In the genomic region with DNA sequence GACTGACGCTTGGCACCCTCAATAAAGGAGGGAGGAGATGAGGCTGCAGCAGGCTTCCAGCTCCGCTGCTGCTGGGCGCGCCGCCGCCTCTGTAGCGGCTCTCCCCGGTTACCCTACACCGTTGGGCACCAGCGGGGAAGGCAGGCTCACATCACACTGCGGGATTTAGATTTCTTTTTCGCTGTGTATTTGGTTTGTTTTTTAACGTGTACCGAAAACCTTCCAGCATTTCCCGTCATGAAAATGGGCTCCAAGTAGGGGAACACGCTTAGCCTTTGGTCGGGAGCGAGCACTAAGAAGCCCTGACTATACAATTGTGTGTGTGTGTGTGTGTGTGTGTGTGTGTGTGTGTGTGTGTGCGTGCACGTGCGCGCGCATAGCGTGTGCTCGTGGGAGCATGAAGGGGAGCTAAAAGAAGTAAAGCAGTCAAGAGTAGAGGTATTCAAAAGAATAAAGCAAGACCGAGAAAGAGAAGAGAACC, we compare ENCODE assay signal across 7 mouse cellular contexts. TPM values are rescaled to one million over a fixed set of nuclear protein-coding genes. Genes with fewer than 3 reads are reported as not detected.
DNase-seq lines count a peak whose midpoint lies in the region; ATAC-seq lines count a peak whose summit lies in the region.

No protein-coding gene starts in this region.

- H3K27me3 ChIP-seq in forebrain, embryonic 16.5 days (replicated peaks; ENCODE audit: control insufficient read depth, insufficient read depth, low read length): no peaks in the 10 kb centered on the region
- peaks cover 40% of the 10 kb centered on the region for H3K27me3 ChIP-seq in liver, embryonic 15.5 days
- peaks cover 19% of the 10 kb centered on the region for H3K27me3 ChIP-seq in stomach, embryonic 15.5 days (replicated peaks)

- peaks cover 14% of the 10 kb centered on the region for H3K36me3 ChIP-seq in forebrain, embryonic 16.5 days (ENCODE audit: control insufficient read depth, insufficient read depth)
- no peaks in the 10 kb centered on the region for H3K36me3 ChIP-seq in liver, embryonic 15.5 days (replicated peaks)
- H3K36me3 ChIP-seq in stomach, embryonic 15.5 days: no peaks in the 10 kb centered on the region

- DNase-seq in layer of hippocampus, postnatal 10 days (ENCODE audit: low spot score in 2 of 2): peak; percentile 55 to 69
- no peak for DNase-seq in layer of hippocampus, adult 9-10 months (ENCODE audit: low spot score)
- peak; percentile 52 to 67 for DNase-seq in cerebellum, postnatal 10 days

- no peaks in the 10 kb centered on the region for H3K9me3 ChIP-seq in forebrain, embryonic 16.5 days (ENCODE audit: control insufficient read depth, low read length)
- H3K9me3 ChIP-seq in liver, embryonic 15.5 days (replicated peaks): no peaks in the 10 kb centered on the region
- H3K9me3 ChIP-seq in stomach, embryonic 15.5 days: no peaks in the 10 kb centered on the region

- 1% methylated on average over 26 of the region's 26 CpGs for WGBS in forebrain, embryonic 16.5 days
- WGBS in liver, embryonic 15.5 days (ENCODE audit: insufficient replicate concordance): 2% methylated on average over 26 of the region's 26 CpGs
- WGBS in stomach, embryonic 15.5 days: 2% methylated on average over 26 of the region's 26 CpGs

- peak; percentile 84 for ATAC-seq in forebrain, embryonic 16.5 days
- ATAC-seq in liver, embryonic 15.5 days (ENCODE audit: insufficient read depth): no peak
- no peak; the same call in 1 of the 2 replicates for ATAC-seq in stomach, embryonic 15.5 days (ENCODE audit: insufficient read depth, low FRiP score, low read depth)
- no peak for ATAC-seq in monocyte, adult 5-6 weeks (replicated peaks; ENCODE audit: insufficient number of reproducible peaks, low FRiP score, low TSS enrichment, poor library complexity, severe bottlenecking)

- H3K27ac ChIP-seq in forebrain, embryonic 16.5 days (ENCODE audit: low read length): peak overlapping the region; percentile 77
- no peak overlapping the region for H3K27ac ChIP-seq in liver, embryonic 15.5 days (replicated peaks)
- no peak overlapping the region for H3K27ac ChIP-seq in stomach, embryonic 15.5 days

- peak overlapping the region; percentile 56 for H3K4me3 ChIP-seq in forebrain, embryonic 16.5 days (replicated peaks; ENCODE audit: low read length)
- H3K4me3 ChIP-seq in liver, embryonic 15.5 days (replicated peaks): 0 out of 2 replicates have a peak overlapping the region, but pooled peaks have one; percentile 17
- peak overlapping the region; percentile 40 for H3K4me3 ChIP-seq in stomach, embryonic 15.5 days (replicated peaks)

- H3K4me2 ChIP-seq in forebrain, embryonic 16.5 days (ENCODE audit: low read length): peak overlapping the region; percentile 69
- peak overlapping the region; percentile 32 for H3K4me2 ChIP-seq in liver, embryonic 15.5 days
- H3K4me2 ChIP-seq in stomach, embryonic 15.5 days: peak overlapping the region; percentile 62

- H3K9ac ChIP-seq in forebrain, embryonic 16.5 days (replicated peaks; ENCODE audit: low read depth, low read length): peak overlapping the region; percentile 69
- H3K9ac ChIP-seq in liver, embryonic 15.5 days: no peak overlapping the region
- H3K9ac ChIP-seq in stomach, embryonic 15.5 days: no peak overlapping the region

- H3K4me1 ChIP-seq in forebrain, embryonic 16.5 days (replicated peaks; ENCODE audit: control insufficient read depth, insufficient read depth, low read length): peaks cover 10% of the 10 kb centered on the region
- no peaks in the 10 kb centered on the region for H3K4me1 ChIP-seq in liver, embryonic 15.5 days (replicated peaks)
- peaks cover 6% of the 10 kb centered on the region; the same call in 1 of the 2 replicates for H3K4me1 ChIP-seq in stomach, embryonic 15.5 days

RNA-seq across cellular contexts. Expression of a gene that starts 4.1 kb away (rescaled TPM):
- 10 to 100 TPM; 79.3 to 83.3 TPM for total RNA-seq in layer of hippocampus, postnatal 10 days (2021)
- polyA plus RNA-seq in forebrain, embryonic 16.5 days (2015; fragmentation: Nextera tagmentation; extraction: Ambion mirVana): 16.0 and 18.7 TPM in 2 replicates
- 0.03 TPM in 2 replicates for polyA plus RNA-seq in liver, embryonic 15.5 days (2015; fragmentation: Nextera tagmentation; extraction: Ambion mirVana)
- polyA plus RNA-seq in stomach, embryonic 15.5 days (2015; fragmentation: Nextera tagmentation; extraction: Ambion mirVana): 2.2 and 2.5 TPM in 2 replicates
- not detected in 3 replicates for total RNA-seq in monocyte, adult 5-6 weeks (2017)
